Mouse (Mus musculus): ENCODE data around the gene Srp54c. TPM values are rescaled to one million over a fixed set of nuclear protein-coding genes. Genes with fewer than 3 reads are reported as not detected.

Srp54c gene
- total RNA-seq, 2 experiments from 2014 or later, result 32.0 to 34.7 TPM

GRCm38 (mm10) chr12:55308731-55309130, 78.8 kb downstream of the Srp54c start:
- no peak for DNase-seq (ENCODE audit: extremely low spot score in 1 of 2, low spot score in 1 of 2)

- no peak for DNase-seq (ENCODE audit: extremely low spot score in 1 of 2, low spot score in 1 of 2)
Observed at GRCm38 (mm10) chr12:55309501-55309900, 79.5 kb downstream of the Srp54c start.

- no peak for DNase-seq (ENCODE audit: extremely low spot score in 1 of 2, low spot score in 1 of 2)
Observed at GRCm38 (mm10) chr12:55311841-55312240, 81.9 kb downstream of the Srp54c start.

Other genes with a start within 250 kb of the Srp54c start
- gene Gm20403, start 243.6 kb upstream of the Srp54c start, total RNA-seq (2021), result not detected
- 1 to 10 TPM; 1.6 to 2.3 TPM for gene Baz1a, start 215.8 kb upstream of the Srp54c start, total RNA-seq (2021)
- gene 2700097O09Rik, start 150.1 kb upstream of the Srp54c start, total RNA-seq (2021), result 10 to 100 TPM in 1 of 2 experiments, 1 to 10 TPM in 1; 8.0 to 11.5 TPM
- gene Srp54a, start 149.9 kb upstream of the Srp54c start, total RNA-seq (2021), result 10 to 100 TPM; 86.7 to 99.9 TPM
- gene Fam177a, start 105.7 kb upstream of the Srp54c start, total RNA-seq (2021), result 10 to 100 TPM in 1 of 2 experiments, 1 to 10 TPM in 1; 9.6 to 20.5 TPM
- 10 to 100 TPM; 56.2 to 61.2 TPM for gene Srp54b, start 75.1 kb upstream of the Srp54c start, total RNA-seq (2021)
- 10 to 100 TPM in 1 of 2 experiments, not detected in 1; 10.0 TPM for gene 1700047I17Rik2, start 30.6 kb upstream of the Srp54c start, total RNA-seq (2021)
- gene 1110008L16Rik, start 69.4 kb downstream of the Srp54c start, total RNA-seq (2021), result 1 to 10 TPM; 9.3 to 9.4 TPM
- 10 to 100 TPM; 12.2 to 14.3 TPM for gene Ppp2r3c, start 72.8 kb downstream of the Srp54c start, total RNA-seq (2021)
- 100 to 1,000 TPM; 130 to 151 TPM for gene Psma6, start 154.1 kb downstream of the Srp54c start, total RNA-seq (2021)